Mouse (Mus musculus) myocyte (in vitro differentiated cells): Measurements from ENCODE around the gene Cdc42bpa. TPM values are rescaled to one million over a fixed set of nuclear protein-coding genes. Genes with fewer than 3 reads are reported as not detected.

Experiments
- H3K27me3 ChIP-seq: one replicate; pipeline ENCODE4 v1.6.1; 2011; ENCODE audit not compliant: control insufficient read depth, insufficient read depth, insufficient read length
- H3K36me3 ChIP-seq: one replicate; pipeline ENCODE4 v1.6.1; 2011; ENCODE audit not compliant: control insufficient read depth, insufficient read depth
- H3K4me2 ChIP-seq: one replicate; pipeline ENCODE4 v1.6.1; 2011; ENCODE audit warnings: low read depth, control low read depth
- H3K4me3 ChIP-seq: one replicate; pipeline ENCODE4 v1.5.1; 2011; ENCODE audit warnings: mild to moderate bottlenecking, control low read depth, moderate library complexity
- H3K79me2 ChIP-seq: one replicate; pipeline ENCODE4 v1.6.1; 2011; ENCODE audit not compliant: control insufficient read depth, insufficient read depth
- H3ac ChIP-seq: one replicate; pipeline ENCODE4 v1.6.1; 2011; ENCODE audit not compliant: control insufficient read depth, insufficient read length
- CEBPB ChIP-seq: IDR thresholded peaks from 2 replicates; pipeline ENCODE4 v1.6.1; 2011; ENCODE audit warnings: mild to moderate bottlenecking, moderate library complexity; ENCODE audit not compliant: poor library complexity, insufficient read depth, severe bottlenecking
- E2F4 ChIP-seq: IDR thresholded peaks from one replicate; pipeline ENCODE4 v1.6.1; 2011; ENCODE audit warnings: mild to moderate bottlenecking, control low read depth, moderate library complexity; ENCODE audit not compliant: insufficient read depth
- MAX ChIP-seq: IDR thresholded peaks from one replicate; pipeline ENCODE4 v1.6.1; 2011; ENCODE audit warnings: low read depth, mild to moderate bottlenecking, control low read depth
- MYOD1 ChIP-seq, 3 experiments: IDR thresholded peaks; one replicate each; pipeline ENCODE4 v1.6.1; 2011; ENCODE audit warnings: control low read depth in 2 of 3, low read depth in 2 of 3, mild to moderate bottlenecking in 2 of 3, moderate library complexity in 1 of 3; ENCODE audit not compliant: insufficient read length in 2 of 3, control insufficient read depth in 1 of 3
- MYOG ChIP-seq, 3 experiments: IDR thresholded peaks; one replicate each; pipeline ENCODE4 v1.6.1; 2011; ENCODE audit warnings: control low read depth in 2 of 3, low read depth in 2 of 3, mild to moderate bottlenecking in 2 of 3; ENCODE audit not compliant: insufficient read length in 2 of 3, control insufficient read depth in 1 of 3, insufficient read depth in 1 of 3
- POLR2A ChIP-seq: IDR thresholded peaks from one replicate; pipeline ENCODE4 v1.6.1; 2011; ENCODE audit warnings: low read depth, mild to moderate bottlenecking, control low read depth, moderate library complexity; ENCODE audit not compliant: insufficient read length
- POLR2AphosphoS2 ChIP-seq: IDR thresholded peaks from one replicate; pipeline ENCODE4 v1.6.1; 2011; ENCODE audit warnings: low read depth, control low read depth; ENCODE audit not compliant: insufficient read length
- REST ChIP-seq: IDR thresholded peaks from one replicate; pipeline ENCODE4 v1.6.1; 2011; ENCODE audit warnings: mild to moderate bottlenecking, control low read depth, moderate library complexity; ENCODE audit not compliant: insufficient read depth, insufficient read length
- SRF ChIP-seq: IDR thresholded peaks from one replicate; pipeline ENCODE4 v1.6.1; 2011; ENCODE audit warnings: low read depth; ENCODE audit not compliant: control insufficient read depth, insufficient read length
- TCF12 ChIP-seq: IDR thresholded peaks from one replicate; pipeline ENCODE4 v1.6.1; 2011; ENCODE audit warnings: mild to moderate bottlenecking, control low read depth; ENCODE audit not compliant: poor library complexity, insufficient read depth, severe bottlenecking
- TCF3 ChIP-seq: IDR thresholded peaks from one replicate; pipeline ENCODE4 v1.6.1; 2011; ENCODE audit warnings: low read depth, control low read depth; ENCODE audit not compliant: insufficient read length
- USF1 ChIP-seq: IDR thresholded peaks from one replicate; pipeline ENCODE4 v1.6.1; 2011; ENCODE audit warnings: low read depth, mild to moderate bottlenecking, control low read depth, moderate library complexity
- polyA plus RNA-seq: library from polyadenylated mRNA; unstranded; fragments of >200 nt; fragmentation: generic; extraction: Trizol; gene quantifications from one replicate; pipeline ENCODE4 v1.2.1, GENCODE M21; 2012; ENCODE audit warnings: missing spikeins

Gene Cdc42bpa
- polyA plus RNA-seq, 1 experiment, result 14.3 TPM

DNA sequence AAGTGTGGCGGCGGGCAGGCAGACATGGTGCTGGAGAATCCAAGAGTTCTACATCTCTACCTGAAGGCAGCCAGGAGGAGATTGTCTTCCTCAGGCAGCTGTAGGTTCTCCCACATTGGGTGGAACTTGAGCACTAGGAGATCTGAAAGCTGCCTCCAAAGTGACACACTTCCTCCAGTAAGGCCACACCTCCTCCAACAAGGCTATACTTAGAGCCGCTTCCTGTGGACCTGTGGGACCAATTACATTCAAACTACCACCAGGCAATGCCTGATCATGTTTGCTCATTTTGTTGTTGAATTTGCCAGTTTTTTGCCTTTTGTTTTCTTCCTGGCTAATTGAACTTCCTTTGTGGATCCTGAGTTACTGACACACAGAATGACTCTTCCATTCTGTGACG is 187.8 kb downstream of the Cdc42bpa start:
- peaks cover 51% of the 10 kb centered on the region for H3K36me3 ChIP-seq
- TF ChIP-seq MAX (no peak), POLR2A (no peak), TCF12 (no peak), USF1 (no peak), CEBPB (no peak), MYOD1 (IDR thresholded peaks at IDR 0.05; ENCODE audit: control insufficient read depth in 1 of 3, insufficient read length in 2 of 3, low read depth in 2 of 3) (no peak), POLR2AphosphoS2 (no peak), REST (no peak), SRF (no peak), MYOG (IDR thresholded peaks at IDR 0.05; ENCODE audit: control insufficient read depth in 1 of 3, insufficient read depth in 1 of 3, insufficient read length in 2 of 3, low read depth in 2 of 3) (no peak), E2F4 (no peak)
- no peak overlapping the region for H3K4me3 ChIP-seq
- H3K27me3 ChIP-seq, result no peaks in the 10 kb centered on the region
- H3ac ChIP-seq, result no peak overlapping the region
- H3K4me2 ChIP-seq, result no peak overlapping the region
- no peaks in the 10 kb centered on the region for H3K79me2 ChIP-seq

DNA sequence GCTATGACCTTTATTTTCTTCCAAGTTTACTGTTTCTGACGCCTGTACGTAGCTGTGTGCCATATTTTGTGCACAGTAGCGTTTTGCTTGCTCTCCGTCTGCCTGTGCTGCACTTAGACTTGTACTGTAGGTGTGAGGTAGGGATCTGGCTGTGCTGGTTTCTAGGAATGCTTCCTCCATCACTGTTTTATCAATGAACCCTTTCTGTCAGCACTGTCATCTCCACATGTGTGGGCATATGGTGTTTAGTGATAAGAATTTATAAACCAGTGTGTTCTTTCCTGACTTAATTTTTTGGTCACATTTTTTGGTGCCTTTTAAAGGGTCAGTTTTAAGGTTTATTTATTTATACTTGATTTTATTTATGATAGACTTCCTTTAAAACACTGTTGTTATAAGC is 188.3 kb downstream of the Cdc42bpa start:
- H3K36me3 ChIP-seq, result peaks cover 52% of the 10 kb centered on the region

DNA sequence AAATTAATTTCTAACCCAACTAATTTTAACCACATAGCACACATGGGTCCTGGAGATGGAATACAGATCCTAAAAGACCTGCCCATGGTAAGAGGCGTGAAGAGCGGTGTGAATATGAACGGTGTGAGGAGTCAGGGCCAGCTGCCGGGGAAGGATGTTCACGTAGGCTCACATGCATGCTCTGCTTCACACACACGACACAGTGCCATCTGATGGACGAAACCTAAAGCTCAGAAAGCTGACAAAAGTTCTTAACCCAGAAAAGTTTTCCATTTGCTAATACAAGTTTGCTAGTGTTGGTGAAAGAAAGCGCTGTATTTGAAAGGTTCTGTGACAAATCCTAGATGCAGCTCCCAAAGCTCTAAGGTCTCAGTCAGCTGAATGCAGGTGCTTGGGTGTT is 190.9 kb downstream of the Cdc42bpa start:
- TF ChIP-seq TCF3 (no peak), MAX (no peak), CEBPB (no peak), E2F4 (no peak), SRF (no peak), USF1 (no peak), MYOG (IDR thresholded peaks at IDR 0.05; ENCODE audit: control insufficient read depth in 1 of 3, insufficient read depth in 1 of 3, insufficient read length in 2 of 3, low read depth in 2 of 3) (no peak), POLR2AphosphoS2 (no peak)

More for the DNA sequence above, 188.3 kb downstream of the Cdc42bpa start:
- no peak overlapping the region for H3ac ChIP-seq
- H3K4me3 ChIP-seq, result no peak overlapping the region
- no peaks in the 10 kb centered on the region for H3K27me3 ChIP-seq
- no peak for TF ChIP-seq CEBPB
- TF ChIP-seq TCF12, result no peak
- TF ChIP-seq E2F4, result no peak
- no peak for TF ChIP-seq SRF
- no peak for TF ChIP-seq MAX
- no peak for TF ChIP-seq MYOD1 (IDR thresholded peaks at IDR 0.05; ENCODE audit: control insufficient read depth in 1 of 3, insufficient read length in 2 of 3, low read depth in 2 of 3)
- TF ChIP-seq MYOG (IDR thresholded peaks at IDR 0.05; ENCODE audit: control insufficient read depth in 1 of 3, insufficient read depth in 1 of 3, insufficient read length in 2 of 3, low read depth in 2 of 3), result no peak
- no peak for TF ChIP-seq POLR2A
- TF ChIP-seq TCF3, result no peak
- no peak for TF ChIP-seq USF1
- TF ChIP-seq REST, result no peak
- no peak for TF ChIP-seq POLR2AphosphoS2
- no peaks in the 10 kb centered on the region for H3K79me2 ChIP-seq
- no peak overlapping the region for H3K4me2 ChIP-seq

GRCm38 (mm10) chr1:180158648-180159047 is 198.4 kb downstream of the Cdc42bpa start:
- H3ac ChIP-seq, result no peak overlapping the region
- no peaks in the 10 kb centered on the region for H3K79me2 ChIP-seq
- H3K4me3 ChIP-seq, result no peak overlapping the region
- TF ChIP-seq POLR2AphosphoS2 (no peak), POLR2A (no peak), MYOD1 (IDR thresholded peaks at IDR 0.05; ENCODE audit: control insufficient read depth in 1 of 3, insufficient read length in 2 of 3, low read depth in 2 of 3) (no peak), MYOG (IDR thresholded peaks at IDR 0.05; ENCODE audit: control insufficient read depth in 1 of 3, insufficient read depth in 1 of 3, insufficient read length in 2 of 3, low read depth in 2 of 3) (no peak), REST (no peak), E2F4 (no peak), TCF3 (no peak), MAX (no peak), CEBPB (no peak), TCF12 (no peak), SRF (no peak)
- H3K4me2 ChIP-seq, result no peak overlapping the region
- H3K36me3 ChIP-seq, result peaks cover 29% of the 10 kb centered on the region
- H3K27me3 ChIP-seq, result no peaks in the 10 kb centered on the region

More for the DNA sequence above, 190.9 kb downstream of the Cdc42bpa start:
- H3K4me2 ChIP-seq, result no peak overlapping the region
- H3K27me3 ChIP-seq, result no peaks in the 10 kb centered on the region
- H3ac ChIP-seq, result no peak overlapping the region
- no peak overlapping the region for H3K4me3 ChIP-seq
- peaks cover 47% of the 10 kb centered on the region for H3K36me3 ChIP-seq
- H3K79me2 ChIP-seq, result no peaks in the 10 kb centered on the region

DNA sequence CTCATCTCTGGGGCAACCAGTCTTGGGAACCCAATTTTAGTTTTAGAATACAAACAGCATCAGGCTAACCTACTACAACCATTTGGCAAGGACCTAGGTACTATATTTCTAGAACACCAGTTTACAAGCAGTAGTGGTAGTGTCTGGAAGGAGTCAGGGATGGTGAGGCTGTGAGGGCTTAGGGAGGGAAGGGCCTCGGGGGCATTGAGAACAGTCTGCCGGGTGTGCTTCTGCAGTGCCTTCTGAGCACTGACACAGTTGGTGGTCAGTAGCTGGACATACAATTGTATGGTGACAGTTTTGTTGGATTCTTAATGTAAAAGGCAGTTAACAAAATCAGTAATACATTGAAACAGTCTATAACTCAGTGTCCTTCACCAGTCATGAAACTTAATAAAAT is 200.3 kb downstream of the Cdc42bpa start:
- Histone ChIP-seq H3K27me3 (no peaks in the 10 kb centered on the region), H3ac (no peak overlapping the region), H3K79me2 (no peaks in the 10 kb centered on the region), H3K4me3 (no peak overlapping the region), H3K4me2 (no peak overlapping the region), H3K36me3 (peaks cover 22% of the 10 kb centered on the region)
- TF ChIP-seq TCF12 (no peak), MAX (no peak), POLR2AphosphoS2 (no peak), POLR2A (no peak), MYOG (IDR thresholded peaks at IDR 0.05; ENCODE audit: control insufficient read depth in 1 of 3, insufficient read depth in 1 of 3, insufficient read length in 2 of 3, low read depth in 2 of 3) (no peak)
